Comparison of ENCODE assay signal across 30 mouse cellular contexts in genomic region chr3:121715336-121715735, GRCm38 (mm10). TPM values are rescaled to one million over a fixed set of nuclear protein-coding genes. Genes with fewer than 3 reads are reported as not detected.
"Had no signal": no experiment of that assay in that cellular context is flagged by ENCODE, and none has a peak within 500 bp of the region (broad histone marks: within the 10 kb centered on the region; RNA-seq: fewer than 3 reads in every experiment).

No protein-coding gene starts in this region.

- H3K27ac ChIP-seq: kidney, postnatal 0 days; limb, embryonic 12.5 days; limb, embryonic 15.5 days; liver, embryonic 14.5 days; macrophage; midbrain, embryonic 12.5 days; neural tube, embryonic 12.5 days had no signal

- DNase-seq: kidney, adult 2 months; kidney, postnatal 25 days; left cerebral cortex, postnatal 4 days; liver, postnatal 0 days; lung, embryonic 14.5 days; thymus, adult 18-20 months; thymus, postnatal 36 days had no signal

- H3K4me3 ChIP-seq: limb, embryonic 12.5 days; limb, embryonic 15.5 days; midbrain, embryonic 12.5 days; neural tube, embryonic 12.5 days had no signal

- H3K4me1 ChIP-seq: neural tube, embryonic 12.5 days had no signal

RNA-seq across cellular contexts. Expression of gene F3, which starts 8.0 kb away (rescaled TPM):
- total RNA-seq: megakaryocyte, adult 5-6 weeks had no signal

RNA-seq across cellular contexts. Expression of gene 4930432M17Rik, which starts 44.8 kb away (rescaled TPM):
- total RNA-seq: layer of hippocampus, adult 8-10 months; layer of hippocampus, postnatal 14 days; left cerebral cortex, adult 8-10 months; left cerebral cortex, postnatal 14 days; left cerebral cortex, postnatal 4 days; megakaryocyte, adult 5-6 weeks; neutrophil, adult 5-6 weeks had no signal
- polyA plus RNA-seq: kidney, adult 2 months; kidney, embryonic 14.5 days; kidney, postnatal 0 days; large intestine, adult 2 months; limb, embryonic 12.5 days; limb, embryonic 15.5 days; liver, embryonic 11.5 days; liver, embryonic 14.5 days; liver, postnatal 0 days; lung, embryonic 14.5 days; lung, postnatal 0 days; macrophage; midbrain, embryonic 12.5 days; midbrain, embryonic 16.5 days; neural tube, embryonic 12.5 days; small intestine, adult 2 months; spleen, adult 2 months; stomach, embryonic 16.5 days; testis, adult 2 months; urinary bladder, adult 2 months had no signal
